In the genomic region with DNA sequence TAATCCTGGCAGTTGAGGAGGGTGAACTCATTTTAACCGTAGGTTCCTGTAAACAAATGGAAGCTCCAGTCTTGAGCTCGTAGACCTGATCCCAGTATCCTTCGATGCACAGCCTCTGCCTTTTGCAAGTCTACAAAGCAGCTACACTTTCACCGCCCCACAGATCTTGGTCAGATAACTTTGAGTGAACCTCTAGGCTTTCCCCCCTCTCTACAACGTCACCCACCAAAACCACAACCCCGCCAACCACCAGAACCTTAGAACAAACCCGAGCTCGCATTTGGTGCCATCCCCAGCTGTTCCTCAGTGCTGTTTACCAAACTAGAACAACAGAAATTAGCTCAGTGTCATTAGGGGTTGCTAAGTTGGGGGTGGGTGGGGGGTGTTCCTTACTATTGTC, we compare ENCODE assay signal across 9 mouse cellular contexts. TPM values are rescaled to one million over a fixed set of nuclear protein-coding genes. Genes with fewer than 3 reads are reported as not detected.
A peak's percentile ranks its signal among the peaks of the same experiment; 100 is the strongest.
DNase-seq lines count a peak whose midpoint lies in the region; ATAC-seq and TF ChIP-seq lines count a peak whose summit lies in the region.
"Had no signal": no experiment of that assay in that cellular context is flagged by ENCODE, and none has a peak within 500 bp of the region (broad histone marks: within the 10 kb centered on the region; RNA-seq: fewer than 3 reads in every experiment).

No protein-coding gene starts in this region.

- H3K4me1 ChIP-seq in heart, embryonic 13.5 days: peaks cover 3% of the 10 kb centered on the region; the same call in 1 of the 2 replicates
- peaks cover 9% of the 10 kb centered on the region for H3K4me1 ChIP-seq in spleen, adult 2 months (ENCODE audit: control insufficient read depth, insufficient read depth, insufficient read length)
- H3K4me1 ChIP-seq in liver, postnatal 0 days (ENCODE audit: insufficient read depth): peaks cover 9% of the 10 kb centered on the region
- H3K4me1 ChIP-seq in midbrain, embryonic 11.5 days (ENCODE audit: control insufficient read depth, insufficient read depth, low read length): no peaks in the 10 kb centered on the region
- H3K4me1 ChIP-seq: midbrain, embryonic 13.5 days had no signal

- 0 out of 2 replicates have a peak overlapping the region, but pooled peaks have one; percentile 43 for H3K27ac ChIP-seq in heart, embryonic 13.5 days (replicated peaks)
- peak overlapping the region; percentile 23; the same call in 1 of the 2 replicates for H3K27ac ChIP-seq in spleen, adult 2 months (ENCODE audit: insufficient read depth, low read length)
- peak overlapping the region; percentile 44 for H3K27ac ChIP-seq in liver, postnatal 0 days (ENCODE audit: low read depth)
- H3K27ac ChIP-seq in midbrain, embryonic 11.5 days (ENCODE audit: low read depth, low read length): no peak overlapping the region
- H3K27ac ChIP-seq: midbrain, embryonic 13.5 days had no signal

- TF ChIP-seq EP300 in liver, postnatal 0 days (IDR thresholded peaks at IDR 0.05; ENCODE audit: low read depth): no peak

- H3K36me3 ChIP-seq in heart, embryonic 13.5 days: no peaks in the 10 kb centered on the region
- no peaks in the 10 kb centered on the region for H3K36me3 ChIP-seq in spleen, adult 2 months (ENCODE audit: control insufficient read depth, insufficient read depth, low read length)
- no peaks in the 10 kb centered on the region for H3K36me3 ChIP-seq in liver, postnatal 0 days (replicated peaks; ENCODE audit: insufficient read depth, low read length)
- no peaks in the 10 kb centered on the region for H3K36me3 ChIP-seq in midbrain, embryonic 11.5 days (ENCODE audit: control insufficient read depth, insufficient read depth, low read length)
- H3K36me3 ChIP-seq: midbrain, embryonic 13.5 days had no signal

- H3K9ac ChIP-seq in heart, embryonic 13.5 days: no peak overlapping the region
- no peak overlapping the region for H3K9ac ChIP-seq in liver, postnatal 0 days (replicated peaks)
- no peak overlapping the region for H3K9ac ChIP-seq in midbrain, embryonic 11.5 days (ENCODE audit: low read length)
- H3K9ac ChIP-seq: midbrain, embryonic 13.5 days had no signal

- WGBS in heart, embryonic 13.5 days: 76% methylated on average over 8 of the region's 8 CpGs
- WGBS in spleen, adult 2 months: 11% methylated on average over 8 of the region's 8 CpGs
- 35% methylated on average over 8 of the region's 8 CpGs for WGBS in liver, postnatal 0 days (ENCODE audit: insufficient replicate concordance)
- 88% methylated on average over 8 of the region's 8 CpGs for WGBS in midbrain, embryonic 11.5 days

- peak overlapping the region; percentile 48; the same call in 1 of the 2 replicates for H3K4me2 ChIP-seq in heart, embryonic 13.5 days
- peak overlapping the region; percentile 50 for H3K4me2 ChIP-seq in liver, postnatal 0 days (ENCODE audit: low read depth, low read length)
- no peak overlapping the region for H3K4me2 ChIP-seq in midbrain, embryonic 11.5 days
- H3K4me2 ChIP-seq: midbrain, embryonic 13.5 days had no signal

- no peaks in the 10 kb centered on the region for H3K27me3 ChIP-seq in heart, embryonic 13.5 days (replicated peaks)
- H3K27me3 ChIP-seq in spleen, adult 2 months (ENCODE audit: control insufficient read depth, insufficient read depth, low read length): no peaks in the 10 kb centered on the region
- no peaks in the 10 kb centered on the region for H3K27me3 ChIP-seq in liver, postnatal 0 days (ENCODE audit: insufficient read depth, low read length)
- no peaks in the 10 kb centered on the region for H3K27me3 ChIP-seq in midbrain, embryonic 11.5 days (ENCODE audit: control insufficient read depth, insufficient read depth, low read length)
- H3K27me3 ChIP-seq: midbrain, embryonic 13.5 days had no signal

- no peak for ATAC-seq in heart, embryonic 13.5 days (ENCODE audit: extremely low read depth, insufficient number of reproducible peaks, low FRiP score, low TSS enrichment)
- peak; percentile 4; the same call in 1 of the 2 replicates for ATAC-seq in liver, postnatal 0 days
- no peak for ATAC-seq in midbrain, embryonic 11.5 days (ENCODE audit: low FRiP score)
- ATAC-seq: midbrain, embryonic 13.5 days had no signal

- no peak for DNase-seq in heart, adult 8-10 months (ENCODE audit: low spot score)
- DNase-seq in spleen, adult 2 months (ENCODE audit: low read depth in 1 of 2, low spot score in 2 of 2): peak in 1 of 2 experiments; percentile 15
- DNase-seq in spleen, postnatal 4 days (ENCODE audit: low spot score in 2 of 2): no peak
- no peak for DNase-seq in liver, postnatal 0 days
- DNase-seq in thymus, postnatal 4 days: peak; percentile 75
- no peak for DNase-seq in yolk sac, embryonic 10.5 days (ENCODE audit: low spot score)
- no peak for DNase-seq in midbrain, embryonic 11.5 days (ENCODE audit: low spot score, missing footprints)

- TF ChIP-seq CTCF in spleen, adult 2 months (IDR thresholded peaks at IDR 0.05; ENCODE audit: extremely low read depth, insufficient read depth, insufficient read length, insufficient replicate concordance): no peak
- TF ChIP-seq CTCF in liver, postnatal 0 days (IDR thresholded peaks at IDR 0.05; ENCODE audit: low read depth): no peak

- H3K4me3 ChIP-seq in heart, embryonic 13.5 days: no peak overlapping the region
- H3K4me3 ChIP-seq in spleen, adult 2 months (ENCODE audit: extremely low read depth, insufficient read depth, insufficient read length): no peak overlapping the region
- H3K4me3 ChIP-seq in liver, postnatal 0 days (ENCODE audit: low read depth, low read length): no peak overlapping the region
- no peak overlapping the region for H3K4me3 ChIP-seq in midbrain, embryonic 11.5 days (ENCODE audit: low read depth, low read length)
- H3K4me3 ChIP-seq: midbrain, embryonic 13.5 days had no signal

- no peak for TF ChIP-seq POLR2A in spleen, adult 2 months (IDR thresholded peaks at IDR 0.05; ENCODE audit: low read depth, low read length)

- no peaks in the 10 kb centered on the region for H3K9me3 ChIP-seq in heart, embryonic 13.5 days
- no peaks in the 10 kb centered on the region for H3K9me3 ChIP-seq in liver, postnatal 0 days (ENCODE audit: low read length)
- no peaks in the 10 kb centered on the region for H3K9me3 ChIP-seq in midbrain, embryonic 11.5 days (ENCODE audit: control insufficient read depth, low read length)
- H3K9me3 ChIP-seq: midbrain, embryonic 13.5 days had no signal

RNA-seq across cellular contexts. Expression of a gene that starts 37.1 kb away (rescaled TPM):
- polyA plus RNA-seq in heart, embryonic 13.5 days (2015; fragmentation: Nextera tagmentation; extraction: Ambion mirVana): 9.2 and 9.5 TPM in 2 replicates
- 10 to 100 TPM; 19.3 to 30.9 (median 28.2) TPM for total RNA-seq in heart, adult 8-10 months (2022)
- polyA plus RNA-seq in spleen, adult 2 months (2012; rRNA removed): 7.6 and 8.8 TPM in 2 replicates
- 5.4 and 5.9 TPM in 2 replicates for polyA plus RNA-seq in liver, postnatal 0 days (2015; fragmentation: Nextera tagmentation; extraction: Ambion mirVana)
- 19.2 and 19.3 TPM in 2 replicates for polyA plus RNA-seq in midbrain, embryonic 11.5 days (2014; fragmentation: Nextera tagmentation; extraction: Ambion mirVana)
